Mouse (Mus musculus): ENCODE results near the gene Snrnp25. TPM values are rescaled to one million over a fixed set of nuclear protein-coding genes. Genes with fewer than 3 reads are reported as not detected.

Gene Snrnp25
- polyA plus RNA-seq, 1 experiment from 2014 or later = 11.3 TPM

GRCm38 (mm10) chr11:32238093-32238860 is 33.1 kb downstream of the Snrnp25 start:
- no peaks in the 10 kb centered on the region for H3K79me2 ChIP-seq (ENCODE audit: inconsistent target)
- H3K27ac ChIP-seq = no peak overlapping the region
- WGBS (ENCODE audit: missing documents) = 41% methylated on average over 4 of the region's 5 CpGs
- peaks cover 40% of the 10 kb centered on the region for H3K36me3 ChIP-seq (ENCODE audit: inconsistent target)
- no peak overlapping the region for H3K4me3 ChIP-seq (ENCODE audit: inconsistent target)

- Histone ChIP-seq H3K4me3 (ENCODE audit: inconsistent target) (no peak overlapping the region), H3K27ac (no peak overlapping the region), H3K36me3 (ENCODE audit: inconsistent target) (peaks cover 33% of the 10 kb centered on the region), H3K79me2 (ENCODE audit: inconsistent target) (no peaks in the 10 kb centered on the region)
Observed at GRCm38 (mm10) chr11:32241391-32241790, 36.2 kb downstream of the Snrnp25 start.

- H3K27ac ChIP-seq = no peak overlapping the region
- 93% methylated on average over 3 of the region's 3 CpGs for WGBS (ENCODE audit: missing documents)
Observed at GRCm38 (mm10) chr11:32242209-32242608, 37.0 kb downstream of the Snrnp25 start.

GRCm38 (mm10) chr11:32243205-32243955 is 38.2 kb downstream of the Snrnp25 start:
- H3K27ac ChIP-seq = no peak overlapping the region
- no peak overlapping the region for H3K4me3 ChIP-seq (ENCODE audit: inconsistent target)
- no peaks in the 10 kb centered on the region for H3K79me2 ChIP-seq (ENCODE audit: inconsistent target)
- H3K36me3 ChIP-seq (ENCODE audit: inconsistent target) = peaks cover 40% of the 10 kb centered on the region
- 85% methylated on average over 7 of the region's 7 CpGs for WGBS (ENCODE audit: missing documents)

More at GRCm38 (mm10) chr11:32242209-32242608, 37.0 kb downstream of the Snrnp25 start:
- Histone ChIP-seq H3K79me2 (ENCODE audit: inconsistent target) (no peaks in the 10 kb centered on the region), H3K36me3 (ENCODE audit: inconsistent target) (peaks cover 33% of the 10 kb centered on the region), H3K4me3 (ENCODE audit: inconsistent target) (no peak overlapping the region)

- Histone ChIP-seq H3K27ac (no peak overlapping the region), H3K36me3 (ENCODE audit: inconsistent target) (peaks cover 43% of the 10 kb centered on the region), H3K79me2 (ENCODE audit: inconsistent target) (no peaks in the 10 kb centered on the region), H3K4me3 (ENCODE audit: inconsistent target) (no peak overlapping the region)
- WGBS (ENCODE audit: missing documents) = 100% methylated on average over 3 of the region's 3 CpGs
Observed at GRCm38 (mm10) chr11:32244064-32244463, 38.8 kb downstream of the Snrnp25 start.

GRCm38 (mm10) chr11:32244617-32245016 is 39.4 kb downstream of the Snrnp25 start:
- Histone ChIP-seq H3K36me3 (ENCODE audit: inconsistent target) (peaks cover 49% of the 10 kb centered on the region), H3K4me3 (ENCODE audit: inconsistent target) (no peak overlapping the region), H3K79me2 (ENCODE audit: inconsistent target) (no peaks in the 10 kb centered on the region), H3K27ac (no peak overlapping the region)
- WGBS (ENCODE audit: missing documents) = 91% methylated on average over 1 of the region's 1 CpGs

GRCm38 (mm10) chr11:32245614-32246013 is 40.4 kb downstream of the Snrnp25 start:
- 95% methylated on average over 6 of the region's 6 CpGs for WGBS (ENCODE audit: missing documents)
- Histone ChIP-seq H3K27ac (no peak overlapping the region), H3K36me3 (ENCODE audit: inconsistent target) (peaks cover 55% of the 10 kb centered on the region), H3K79me2 (ENCODE audit: inconsistent target) (no peaks in the 10 kb centered on the region), H3K4me3 (ENCODE audit: inconsistent target) (no peak overlapping the region)

GRCm38 (mm10) chr11:32247068-32247467 is 41.9 kb downstream of the Snrnp25 start:
- H3K36me3 ChIP-seq (ENCODE audit: inconsistent target) = peaks cover 54% of the 10 kb centered on the region

GRCm38 (mm10) chr11:32248350-32248749 is 43.1 kb downstream of the Snrnp25 start:
- WGBS (ENCODE audit: missing documents) = 79% methylated on average over 3 of the region's 3 CpGs
- Histone ChIP-seq H3K4me3 (ENCODE audit: inconsistent target) (no peak overlapping the region), H3K36me3 (ENCODE audit: inconsistent target) (peaks cover 59% of the 10 kb centered on the region), H3K79me2 (ENCODE audit: inconsistent target) (no peaks in the 10 kb centered on the region), H3K27ac (no peak overlapping the region)

More at GRCm38 (mm10) chr11:32247068-32247467, 41.9 kb downstream of the Snrnp25 start:
- no peaks in the 10 kb centered on the region for H3K79me2 ChIP-seq (ENCODE audit: inconsistent target)
- H3K27ac ChIP-seq = no peak overlapping the region
- H3K4me3 ChIP-seq (ENCODE audit: inconsistent target) = no peak overlapping the region

GRCm38 (mm10) chr11:32250880-32251763 is 45.9 kb downstream of the Snrnp25 start:
- 86% methylated on average over 7 of the region's 8 CpGs for WGBS (ENCODE audit: missing documents)
- H3K36me3 ChIP-seq (ENCODE audit: inconsistent target) = peaks cover 60% of the 10 kb centered on the region

GRCm38 (mm10) chr11:32253121-32253520 is 47.9 kb downstream of the Snrnp25 start:
- peaks cover 46% of the 10 kb centered on the region; the same call in 1 of the 2 replicates for H3K36me3 ChIP-seq (ENCODE audit: inconsistent target)
- no peak overlapping the region for H3K4me3 ChIP-seq (ENCODE audit: inconsistent target)
- no peak overlapping the region for H3K27ac ChIP-seq
- 100% methylated on average over 1 of the region's 1 CpGs for WGBS (ENCODE audit: missing documents)
- no peaks in the 10 kb centered on the region for H3K79me2 ChIP-seq (ENCODE audit: inconsistent target)

More at GRCm38 (mm10) chr11:32250880-32251763, 45.9 kb downstream of the Snrnp25 start:
- Histone ChIP-seq H3K79me2 (ENCODE audit: inconsistent target) (no peaks in the 10 kb centered on the region), H3K27ac (no peak overlapping the region), H3K4me3 (ENCODE audit: inconsistent target) (no peak overlapping the region)

GRCm38 (mm10) chr11:32256146-32256545 is 50.9 kb downstream of the Snrnp25 start:
- WGBS (ENCODE audit: missing documents) = 95% methylated on average over 1 of the region's 1 CpGs

GRCm38 (mm10) chr11:32256566-32256965 is 51.4 kb downstream of the Snrnp25 start:
- WGBS (ENCODE audit: missing documents) = 97% methylated on average over 3 of the region's 3 CpGs
- no peaks in the 10 kb centered on the region for H3K79me2 ChIP-seq (ENCODE audit: inconsistent target)
- H3K27ac ChIP-seq = no peak overlapping the region
- no peak overlapping the region for H3K4me3 ChIP-seq (ENCODE audit: inconsistent target)
- peaks cover 26% of the 10 kb centered on the region; the same call in 1 of the 2 replicates for H3K36me3 ChIP-seq (ENCODE audit: inconsistent target)

More at GRCm38 (mm10) chr11:32256146-32256545, 50.9 kb downstream of the Snrnp25 start:
- Histone ChIP-seq H3K36me3 (ENCODE audit: inconsistent target) (peaks cover 29% of the 10 kb centered on the region; the same call in 1 of the 2 replicates), H3K27ac (no peak overlapping the region), H3K4me3 (ENCODE audit: inconsistent target) (no peak overlapping the region), H3K79me2 (ENCODE audit: inconsistent target) (no peaks in the 10 kb centered on the region)
